Mouse (Mus musculus) heart, postnatal 0 days (tissue): ENCODE data around the gene Unk.

ENCODE experiments used
- CTCF ChIP-seq: IDR thresholded peaks from 2 replicates; pipeline ENCODE4 v1.5.1; 2016; ENCODE audit warnings: antibody characterized with exemption, control low read depth, low read depth
- EP300 ChIP-seq: IDR thresholded peaks from 2 replicates; pipeline ENCODE4 v1.6.1; 2016; ENCODE audit warnings: antibody characterized with exemption, low read depth

GRCm38 (mm10) chr11:116007095-116007850 lies 22.8 kb upstream of the Unk start:
- TF ChIP-seq CTCF (no peak), EP300 (no peak)
